Mouse (Mus musculus) T-helper 17 cell (primary cell): ENCODE data around the gene Pon2.

Experiments used
- in situ Hi-C, 2 experiments: fragments of 300-600 bp; cut with MboI, MseI; formaldehyde crosslinking; loops; 1 replicate in 1 of 2; 2 replicates in 1 of 2; pipeline ENCODE4 v1.15.1; 2025; ENCODE audit warnings: high pct_unique_total_duplicates in 2 of 2

The Pon2 gene

GRCm38 (mm10) chr6:5294659-5295449 is 3.4 kb downstream of the Pon2 start:
- in situ Hi-C loops, result loop anchor here in 1 of 2 experiments (25.0 kb wide), 2 partner anchors 683 to 1733 kb away; partner anchors contain the start of gene Casd1

- in situ Hi-C loops, result loop anchor here in 1 of 2 experiments (25.0 kb wide), 2 partner anchors 681 to 1731 kb away; partner anchors contain the start of gene Casd1
Observed at GRCm38 (mm10) chr6:5292841-5293240, 5.4 kb downstream of the Pon2 start.

GRCm38 (mm10) chr6:5291450-5291849 is 6.8 kb downstream of the Pon2 start:
- in situ Hi-C loops, result loop anchor here in 1 of 2 experiments (25.0 kb wide), 2 partner anchors 679 to 1729 kb away; partner anchors contain the start of gene Casd1

- in situ Hi-C loops, result loop anchor here in 1 of 2 experiments (25.0 kb wide), 2 partner anchors 676 to 1726 kb away; partner anchors contain the start of gene Casd1
Observed at GRCm38 (mm10) chr6:5287919-5288318, 10.3 kb downstream of the Pon2 start.

DNA sequence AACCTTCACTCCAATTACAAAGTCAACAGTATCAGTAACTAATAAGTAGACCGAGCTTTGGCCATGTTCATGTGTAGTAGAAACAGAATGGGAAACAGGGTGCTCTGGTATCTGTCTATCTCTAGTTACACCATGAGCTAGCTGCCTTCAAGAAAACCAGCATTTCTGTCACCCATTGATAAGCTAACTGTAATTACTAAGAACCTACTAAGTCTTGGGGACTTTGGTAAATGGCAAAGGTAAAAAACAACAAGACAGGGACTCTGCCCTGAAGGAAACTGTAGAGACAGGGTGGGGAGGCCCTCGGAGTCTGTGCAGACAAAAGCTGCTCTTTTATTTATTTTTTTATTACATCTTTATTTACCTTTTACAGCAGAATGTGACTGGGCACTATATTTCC is 10.9 kb downstream of the Pon2 start:
- in situ Hi-C loops, result loop anchor here in 1 of 2 experiments (25.0 kb wide), 2 partner anchors 675 to 1725 kb away; partner anchors contain the start of gene Casd1

- in situ Hi-C loops, result loop anchor here in 1 of 2 experiments (25.0 kb wide), 2 partner anchors 670 to 1720 kb away; partner anchors contain the start of gene Casd1
Observed at GRCm38 (mm10) chr6:5282418-5282817, 15.8 kb downstream of the Pon2 start.

DNA sequence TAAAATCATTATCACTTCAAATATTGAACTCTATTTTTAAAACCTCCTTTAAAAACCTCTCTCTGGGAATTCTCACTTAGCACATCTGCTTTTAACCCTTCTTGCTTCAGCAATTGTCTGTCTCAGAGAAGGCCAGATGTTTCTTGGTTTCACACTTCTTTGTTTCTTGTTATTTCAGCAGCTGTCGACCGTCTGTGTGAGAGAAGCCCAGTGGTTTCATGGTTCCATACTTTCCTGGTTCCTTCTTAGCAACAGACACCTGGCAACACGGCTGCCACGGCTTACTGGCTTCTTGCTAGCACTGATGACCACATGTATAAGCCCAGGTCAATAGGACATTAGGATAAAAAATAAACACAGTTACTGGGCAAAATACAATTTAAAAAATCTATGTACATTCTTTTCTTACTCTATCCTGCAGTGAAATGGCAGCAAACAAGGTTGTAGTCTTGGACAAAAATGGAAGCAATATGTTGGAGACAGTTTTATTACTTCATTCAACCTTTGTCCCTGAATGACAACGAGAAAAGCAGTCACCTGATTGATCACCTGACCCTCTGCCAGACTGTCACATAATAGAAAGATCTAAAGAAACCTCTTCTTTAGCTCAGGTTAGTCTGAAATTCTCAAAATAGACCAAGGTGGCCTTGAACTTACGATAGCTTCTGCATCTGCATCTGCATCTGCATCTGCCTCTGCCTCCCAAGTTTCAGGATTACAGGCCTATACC is 17.5 kb downstream of the Pon2 start:
- in situ Hi-C loops, result loop anchor here in 1 of 2 experiments (25.0 kb wide), 2 partner anchors 668 to 1718 kb away; partner anchors contain the start of gene Casd1

DNA sequence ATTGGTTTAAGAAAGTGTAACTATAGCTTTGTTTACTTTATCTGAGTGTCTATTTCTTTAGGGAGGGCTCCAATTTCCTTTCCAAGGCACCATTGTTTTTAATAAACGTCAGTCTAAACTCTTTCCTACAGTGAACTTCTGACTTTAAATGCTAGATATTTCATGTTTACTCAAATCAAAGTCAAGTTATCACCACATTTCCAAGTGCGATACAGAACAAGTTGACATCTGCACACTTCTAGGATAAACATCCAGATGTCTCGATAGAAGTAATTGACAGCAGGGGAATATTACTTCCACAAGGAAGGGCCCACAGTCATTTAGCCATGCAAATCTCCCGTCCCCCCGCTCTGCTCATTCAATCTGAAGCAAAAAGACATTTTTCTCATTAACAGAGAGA is 20.3 kb downstream of the Pon2 start:
- in situ Hi-C loops, result loop anchor here in 1 of 2 experiments (25.0 kb wide), 2 partner anchors 666 to 1716 kb away; partner anchors contain the start of gene Casd1

DNA sequence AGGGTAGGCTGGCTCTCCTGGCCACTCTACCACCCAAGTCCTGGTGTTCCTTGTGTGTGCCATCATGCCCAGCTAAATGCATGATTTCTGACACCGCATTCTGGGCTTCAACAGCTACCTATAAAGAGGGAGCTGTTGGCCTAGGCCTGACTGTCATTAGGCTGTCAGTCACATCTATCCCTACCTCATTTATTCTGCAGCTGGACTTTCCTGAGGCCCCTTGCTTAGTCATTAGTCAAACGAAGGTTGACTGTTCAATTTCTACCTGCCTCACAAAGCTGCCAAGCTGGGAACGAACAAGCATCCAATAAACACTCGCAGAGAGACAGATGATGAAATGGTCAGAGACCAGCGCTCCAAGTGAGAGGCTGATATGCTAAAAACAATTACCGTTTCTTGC is 28.6 kb downstream of the Pon2 start:
- in situ Hi-C loops, result no loop called here

- in situ Hi-C loops, result no loop called here
Observed at GRCm38 (mm10) chr6:5264793-5265192, 33.5 kb downstream of the Pon2 start.

- in situ Hi-C loops, result no loop called here
Observed at GRCm38 (mm10) chr6:5263250-5263999, 34.8 kb downstream of the Pon2 start.

- in situ Hi-C loops, result no loop called here
Observed at GRCm38 (mm10) chr6:5262322-5263249, 35.7 kb downstream of the Pon2 start.

DNA sequence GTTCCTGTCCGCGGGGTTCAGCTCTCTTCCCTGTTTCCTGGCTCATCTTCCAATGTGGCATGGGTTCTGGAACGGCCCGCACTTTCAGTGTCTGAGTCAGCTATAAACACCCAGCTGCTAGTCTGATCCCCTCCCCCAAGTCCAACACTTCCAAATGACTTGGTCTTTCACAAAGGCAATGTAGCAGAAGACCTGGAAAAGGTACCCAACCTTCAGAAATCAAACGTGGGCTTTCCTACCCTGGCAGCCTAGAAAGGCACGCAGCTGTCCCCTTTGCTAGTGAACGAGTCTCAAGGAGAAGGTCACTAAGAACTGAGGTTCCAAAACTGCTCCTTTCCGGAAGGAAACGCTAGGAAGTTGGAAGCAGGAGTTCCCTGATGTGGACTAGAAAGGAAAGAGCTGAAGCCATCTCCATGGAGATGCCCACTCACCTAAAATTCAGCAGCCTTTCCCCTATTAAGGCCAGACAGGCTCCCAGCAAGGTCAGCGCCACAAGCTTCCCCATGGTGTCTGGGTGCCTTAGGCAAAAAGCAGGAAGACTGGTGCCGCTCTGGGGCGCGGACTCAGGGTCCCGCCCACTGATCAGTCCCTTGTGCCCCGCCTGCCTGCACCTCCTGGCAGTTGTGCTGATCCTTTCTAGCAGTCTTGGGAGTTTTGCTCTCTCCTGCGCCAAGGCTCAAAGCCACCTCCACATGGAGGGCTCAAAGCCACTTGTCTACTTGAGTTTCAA is 42.4 kb downstream of the Pon2 start, which contains the start of gene Pon3:
Gene Pon3 (minus strand): TSS at position 565 of the 730 bp plus-strand sequence.
- in situ Hi-C loops, result no loop called here

GRCm38 (mm10) chr6:5255291-5255690 is 43.0 kb downstream of the Pon2 start:
- in situ Hi-C loops, result no loop called here

DNA sequence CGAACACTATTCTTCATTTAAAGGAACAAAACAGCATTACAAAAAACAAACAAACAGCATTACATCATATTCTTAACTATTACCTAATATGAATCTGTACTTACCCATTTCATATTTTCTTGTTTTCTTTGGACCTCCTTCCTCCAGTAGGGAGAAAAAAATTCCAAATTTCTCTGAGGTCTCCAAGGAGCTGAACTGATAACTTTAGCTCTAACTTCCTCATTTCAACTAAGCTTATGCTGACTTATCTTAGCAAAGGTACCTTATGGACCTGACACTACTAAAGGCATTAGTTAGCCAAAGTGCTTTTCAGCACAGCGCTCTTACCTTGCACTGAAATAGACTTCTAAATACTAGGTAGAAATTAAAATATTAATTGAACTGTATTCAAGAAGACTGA is 43.4 kb downstream of the Pon2 start:
- in situ Hi-C loops, result no loop called here

GRCm38 (mm10) chr6:5245926-5246325 is 52.3 kb downstream of the Pon2 start:
- in situ Hi-C loops, result no loop called here

DNA sequence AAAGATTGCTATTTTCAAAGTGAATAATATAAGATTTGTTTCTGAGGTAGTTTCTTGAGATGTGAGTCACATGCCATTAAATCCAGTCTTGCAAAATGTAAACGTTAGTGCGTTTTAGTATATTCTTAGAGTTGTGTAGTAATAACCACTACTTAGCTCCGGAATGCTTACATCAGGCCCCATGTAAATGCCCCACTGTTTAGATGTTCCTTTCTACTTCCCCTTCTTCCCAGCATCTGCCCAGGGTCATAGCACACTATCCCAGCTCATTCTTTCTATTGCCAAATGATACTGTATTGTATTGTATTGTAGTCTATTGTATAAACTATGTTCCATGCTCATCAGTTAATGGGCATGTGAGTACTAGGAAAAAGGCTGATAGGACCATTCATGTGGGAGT is 59.5 kb downstream of the Pon2 start:
- in situ Hi-C loops, result no loop called here

DNA sequence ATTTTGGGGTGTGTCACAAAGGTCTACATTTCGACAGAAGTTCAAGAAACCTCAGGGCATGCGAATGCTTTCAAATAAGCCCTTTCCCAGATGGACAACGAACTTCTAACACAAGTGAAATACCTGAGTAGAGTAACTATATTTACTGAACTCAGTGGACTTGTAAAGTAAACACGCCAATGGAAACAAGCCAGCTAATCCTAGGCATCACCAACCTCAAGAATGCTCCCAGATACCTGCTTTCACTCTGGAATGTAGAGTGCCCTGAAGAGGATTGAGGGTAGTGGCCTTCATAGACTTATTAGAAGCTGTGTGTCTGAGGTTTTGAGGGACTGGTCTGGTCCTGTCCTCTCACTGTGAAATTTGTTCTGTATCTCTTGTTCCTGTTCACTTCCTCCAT is 60.7 kb downstream of the Pon2 start:
- in situ Hi-C loops, result no loop called here

GRCm38 (mm10) chr6:5236843-5237371 is 61.3 kb downstream of the Pon2 start:
- in situ Hi-C loops, result no loop called here
